Mouse (Mus musculus) embryonic facial prominence, embryonic 12.5 days (tissue): ENCODE results near the gene Atp2c2. TPM values are rescaled to one million over a fixed set of nuclear protein-coding genes. Genes with fewer than 3 reads are reported as not detected.

Experiments
- ATAC-seq: fragments of 200-750 bp; cut with Nextera tagmentation; 2 replicates; pipeline ENCODE4 v1.8.0; 2017; ENCODE audit not compliant: insufficient number of reproducible peaks, insufficient read depth, low FRiP score, low TSS enrichment
- H3K27ac ChIP-seq: fragments of 300-500 bp; sonication (generic); 2 replicates; pipeline ENCODE4 v1.5.1; 2016; ENCODE audit warnings: mild to moderate bottlenecking
- H3K27me3 ChIP-seq: fragments of 300-500 bp; sonication (generic); 2 replicates; pipeline ENCODE4 v1.6.1; 2016; ENCODE audit warnings: mild to moderate bottlenecking, moderate library complexity
- H3K36me3 ChIP-seq: fragments of 300-500 bp; sonication (generic); 2 replicates; pipeline ENCODE4 v1.6.1; 2016; ENCODE audit warnings: mild to moderate bottlenecking
- H3K4me1 ChIP-seq: fragments of 300-500 bp; sonication (generic); 2 replicates; pipeline ENCODE4 v1.6.1; 2016
- H3K4me2 ChIP-seq: fragments of 300-500 bp; sonication (generic); replicated peaks from 2 replicates; pipeline ENCODE4 v1.6.1; 2016; ENCODE audit warnings: mild to moderate bottlenecking, moderate library complexity
- H3K4me3 ChIP-seq: fragments of 300-500 bp; sonication (generic); 2 replicates; pipeline ENCODE4 v1.5.1; 2016; ENCODE audit warnings: mild to moderate bottlenecking
- H3K9ac ChIP-seq: fragments of 300-500 bp; sonication (generic); 2 replicates; pipeline ENCODE4 v1.6.1; 2016; ENCODE audit warnings: mild to moderate bottlenecking, moderate library complexity
- H3K9me3 ChIP-seq: fragments of 300-500 bp; sonication (generic); 2 replicates; pipeline ENCODE4 v1.6.1; 2016; ENCODE audit warnings: mild to moderate bottlenecking, moderate library complexity
- whole genome bisulfite sequencing: fragments of 180-500 bp; shearing (Covaris S2); methylation state at CpG from one replicate; pipeline ENCODE4 v1.1.7; 2016; 5-methylcytosine and 5-hydroxymethylcytosine counted together
- polyA plus RNA-seq: library from polyadenylated mRNA; unstranded; fragments of >200 nt; fragmentation: Nextera tagmentation; extraction: Ambion mirVana; gene quantifications from 2 replicates; pipeline ENCODE4 v1.2.1, GENCODE M21; 2016

Atp2c2 gene
- polyA plus RNA-seq, 1 experiment from 2014 or later = 1.9 TPM

DNA sequence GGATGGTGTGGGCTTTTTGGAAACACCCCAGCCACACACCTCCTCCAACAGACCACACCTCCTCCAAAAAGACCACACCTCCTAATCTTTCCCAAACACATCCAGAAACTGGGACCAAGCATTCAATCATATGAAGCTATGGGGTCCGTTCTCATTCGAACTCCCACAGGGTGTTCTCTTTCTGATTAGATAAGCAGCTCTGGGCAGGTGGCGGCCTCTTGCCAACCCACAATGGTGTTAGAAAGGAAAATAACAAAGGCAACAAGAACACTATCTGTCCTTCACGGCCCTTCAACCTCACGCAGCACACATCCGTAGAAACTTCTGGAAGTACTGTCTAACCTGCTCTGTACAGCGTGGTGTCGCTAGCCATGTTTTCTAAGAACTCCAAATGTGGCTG is 27.3 kb downstream of the Atp2c2 start:
- Histone ChIP-seq H3K9me3 (no peaks in the 10 kb centered on the region), H3K27me3 (no peaks in the 10 kb centered on the region), H3K4me3 (no peak overlapping the region), H3K4me1 (0 out of 2 replicates have a peak, but pooled peaks cover 4% of the 10 kb centered on the region), H3K36me3 (no peaks in the 10 kb centered on the region), H3K27ac (no peak overlapping the region), H3K9ac (no peak overlapping the region), H3K4me2 (no peak overlapping the region)
- 86% methylated on average over 8 of the region's 8 CpGs for WGBS
- no peak for ATAC-seq

GRCm38 (mm10) chr8:119728351-119728895 is 28.6 kb downstream of the Atp2c2 start:
- no peaks in the 10 kb centered on the region for H3K36me3 ChIP-seq

GRCm38 (mm10) chr8:119732072-119732471 is 32.3 kb downstream of the Atp2c2 start:
- 0 out of 2 replicates have a peak, but pooled peaks cover 4% of the 10 kb centered on the region for H3K4me1 ChIP-seq
- no peaks in the 10 kb centered on the region for H3K36me3 ChIP-seq
- no peaks in the 10 kb centered on the region for H3K9me3 ChIP-seq
- H3K27ac ChIP-seq = no peak overlapping the region
- no peak overlapping the region for H3K9ac ChIP-seq
- H3K4me3 ChIP-seq = no peak overlapping the region
- H3K27me3 ChIP-seq = no peaks in the 10 kb centered on the region
- 87% methylated on average over 13 of the region's 13 CpGs for WGBS
- no peak for ATAC-seq
- no peak overlapping the region for H3K4me2 ChIP-seq

More at GRCm38 (mm10) chr8:119728351-119728895, 28.6 kb downstream of the Atp2c2 start:
- Histone ChIP-seq H3K4me2 (no peak overlapping the region), H3K4me3 (no peak overlapping the region), H3K9ac (no peak overlapping the region), H3K27ac (no peak overlapping the region), H3K9me3 (no peaks in the 10 kb centered on the region), H3K4me1 (0 out of 2 replicates have a peak, but pooled peaks cover 4% of the 10 kb centered on the region), H3K27me3 (no peaks in the 10 kb centered on the region)
- WGBS = 85% methylated on average over 8 of the region's 8 CpGs
- ATAC-seq = no peak

DNA sequence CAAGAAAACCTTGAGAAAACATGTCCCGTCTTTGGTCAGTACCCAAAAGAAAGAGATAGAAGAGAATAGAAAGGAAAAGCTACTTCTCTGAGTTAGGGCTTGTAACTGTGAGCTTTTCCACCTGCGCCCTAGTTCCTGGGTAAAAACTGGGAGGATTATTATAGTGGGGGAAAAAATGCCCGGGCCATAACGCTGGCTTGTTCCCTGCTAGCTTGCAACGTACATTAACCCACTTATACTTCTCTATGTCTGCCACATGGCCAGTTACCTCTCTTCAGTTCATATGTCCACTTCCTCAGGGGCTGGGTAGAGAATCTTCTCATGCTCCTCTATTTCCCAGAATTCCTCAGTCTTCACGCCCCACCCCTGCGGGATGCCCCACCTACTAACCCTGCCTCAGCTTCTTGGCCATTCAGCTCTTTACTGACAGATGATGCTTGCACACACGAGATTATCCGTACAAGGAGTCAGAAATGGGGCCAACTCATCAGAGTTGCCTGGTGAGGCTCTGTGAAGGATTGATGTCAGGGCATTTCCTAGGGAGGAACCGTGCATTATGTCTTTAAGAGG is 36.6 kb downstream of the Atp2c2 start:
- Histone ChIP-seq H3K27ac (no peak overlapping the region), H3K4me2 (no peak overlapping the region), H3K36me3 (no peaks in the 10 kb centered on the region), H3K4me3 (no peak overlapping the region), H3K9ac (no peak overlapping the region), H3K9me3 (no peaks in the 10 kb centered on the region), H3K4me1 (no peaks in the 10 kb centered on the region), H3K27me3 (no peaks in the 10 kb centered on the region)
- ATAC-seq = no peak
- 86% methylated on average over 10 of the region's 10 CpGs for WGBS

- Histone ChIP-seq H3K9me3 (no peaks in the 10 kb centered on the region), H3K4me1 (no peaks in the 10 kb centered on the region), H3K9ac (no peak overlapping the region), H3K4me3 (no peak overlapping the region), H3K27ac (no peak overlapping the region), H3K4me2 (no peak overlapping the region), H3K36me3 (no peaks in the 10 kb centered on the region), H3K27me3 (no peaks in the 10 kb centered on the region)
- WGBS = 73% methylated on average over 11 of the region's 11 CpGs
- no peak for ATAC-seq
Measured at GRCm38 (mm10) chr8:119737093-119737900, 37.5 kb downstream of the Atp2c2 start.

GRCm38 (mm10) chr8:119738129-119738907 is 38.5 kb downstream of the Atp2c2 start:
- no peak overlapping the region for H3K4me3 ChIP-seq
- no peak overlapping the region for H3K4me2 ChIP-seq
- no peak for ATAC-seq
- H3K27me3 ChIP-seq = no peaks in the 10 kb centered on the region
- 76% methylated on average over 19 of the region's 19 CpGs for WGBS
- H3K27ac ChIP-seq = no peak overlapping the region
- H3K9me3 ChIP-seq = no peaks in the 10 kb centered on the region
- H3K36me3 ChIP-seq = no peaks in the 10 kb centered on the region
- H3K4me1 ChIP-seq = no peaks in the 10 kb centered on the region
- H3K9ac ChIP-seq = no peak overlapping the region

DNA sequence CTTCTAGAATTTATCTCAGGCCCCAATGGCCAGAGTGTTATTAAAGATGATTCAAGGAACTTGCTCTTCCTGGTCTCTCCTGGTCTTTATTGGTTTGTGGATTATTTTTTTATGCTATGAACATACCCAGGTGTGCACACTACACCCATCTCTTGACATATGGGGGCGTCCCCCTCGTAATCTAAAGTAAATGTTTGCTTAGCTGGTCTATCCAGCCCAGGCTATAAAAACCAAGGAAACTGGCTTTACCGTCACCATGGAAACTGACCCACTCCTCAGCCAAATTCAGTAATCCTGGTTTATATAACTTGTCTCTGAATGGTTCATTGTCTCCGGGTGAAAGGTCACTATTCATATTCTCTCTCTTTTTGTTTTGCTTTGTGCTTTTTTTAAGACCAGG is 40.8 kb downstream of the Atp2c2 start:
- Histone ChIP-seq H3K36me3 (no peaks in the 10 kb centered on the region), H3K9ac (no peak overlapping the region), H3K27me3 (no peaks in the 10 kb centered on the region), H3K4me2 (no peak overlapping the region), H3K9me3 (no peaks in the 10 kb centered on the region), H3K4me3 (no peak overlapping the region), H3K4me1 (no peaks in the 10 kb centered on the region), H3K27ac (no peak overlapping the region)
- ATAC-seq = no peak
- WGBS = 66% methylated on average over 4 of the region's 4 CpGs

- Histone ChIP-seq H3K9me3 (no peaks in the 10 kb centered on the region), H3K4me1 (no peaks in the 10 kb centered on the region), H3K9ac (no peak overlapping the region), H3K4me2 (no peak overlapping the region), H3K27ac (no peak overlapping the region), H3K4me3 (no peak overlapping the region), H3K36me3 (no peaks in the 10 kb centered on the region), H3K27me3 (no peaks in the 10 kb centered on the region)
- 86% methylated on average over 7 of the region's 7 CpGs for WGBS
- no peak for ATAC-seq
Measured at GRCm38 (mm10) chr8:119742409-119742808, 42.6 kb downstream of the Atp2c2 start.

DNA sequence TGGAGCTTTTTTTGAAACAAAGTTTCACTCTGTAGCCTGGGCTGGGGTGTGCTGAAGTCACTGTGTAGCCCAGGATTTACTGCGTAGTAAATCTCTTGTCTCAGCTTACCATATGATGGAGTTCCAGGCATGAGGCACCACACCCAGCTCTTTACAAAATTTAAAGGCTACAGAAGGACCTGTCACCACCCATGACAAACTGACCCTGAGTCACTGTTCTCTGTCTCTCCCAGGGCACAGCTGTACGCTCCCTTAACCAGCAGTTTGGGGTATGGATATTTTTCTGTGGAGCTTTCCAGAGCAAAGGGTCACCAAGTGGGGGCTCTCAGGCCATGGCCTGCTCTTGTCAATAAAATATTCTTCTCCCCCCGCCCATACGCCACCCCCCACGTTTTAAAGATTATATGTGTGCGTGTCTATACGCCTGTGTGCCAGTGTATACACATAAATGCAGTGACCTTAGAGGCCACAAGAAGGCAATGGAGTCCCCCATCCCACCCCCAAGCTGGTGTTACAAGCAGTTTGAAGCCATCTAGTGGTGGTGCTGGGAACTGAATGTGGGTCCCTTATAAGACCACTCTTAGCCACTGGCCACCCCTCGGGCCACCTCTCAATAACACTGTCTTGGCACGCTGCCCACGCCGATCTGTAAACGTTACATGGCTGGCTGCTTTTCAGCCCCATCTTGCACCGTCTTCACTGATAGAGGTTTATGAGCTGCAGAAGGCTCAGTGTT is 43.6 kb downstream of the Atp2c2 start:
- H3K4me2 ChIP-seq = no peak overlapping the region
- 58% methylated on average over 13 of the region's 13 CpGs for WGBS
- ATAC-seq = no peak
- no peaks in the 10 kb centered on the region for H3K9me3 ChIP-seq
- no peaks in the 10 kb centered on the region for H3K27me3 ChIP-seq
- H3K36me3 ChIP-seq = no peaks in the 10 kb centered on the region
- no peak overlapping the region for H3K4me3 ChIP-seq
- no peak overlapping the region for H3K27ac ChIP-seq
- H3K4me1 ChIP-seq = no peaks in the 10 kb centered on the region
- no peak overlapping the region for H3K9ac ChIP-seq

DNA sequence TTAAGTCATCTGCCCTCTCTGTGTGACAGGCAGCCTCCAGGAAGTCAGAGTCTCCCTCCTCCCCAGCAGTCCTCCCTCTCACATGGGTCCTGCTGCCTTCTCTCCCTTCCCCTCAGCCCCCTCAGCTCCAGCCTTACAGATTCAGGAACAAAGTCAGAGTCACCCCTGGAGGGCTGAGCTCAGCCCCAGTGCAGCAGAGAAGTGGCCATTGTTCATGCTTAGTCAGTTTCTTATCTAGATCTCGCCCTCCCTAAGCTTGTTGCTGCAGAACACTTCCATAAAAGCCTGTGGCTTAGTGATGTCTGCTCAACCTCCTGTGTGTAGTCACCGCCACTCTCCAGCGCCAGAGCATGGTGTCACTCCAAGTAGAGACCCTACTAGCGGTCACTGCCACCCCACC is 44.8 kb downstream of the Atp2c2 start:
- no peak for ATAC-seq
- H3K4me3 ChIP-seq = no peak overlapping the region
- WGBS = 80% methylated on average over 4 of the region's 4 CpGs
- H3K27me3 ChIP-seq = no peaks in the 10 kb centered on the region
- H3K9me3 ChIP-seq = no peaks in the 10 kb centered on the region
- no peak overlapping the region for H3K27ac ChIP-seq
- no peak overlapping the region for H3K9ac ChIP-seq
- H3K4me2 ChIP-seq = no peak overlapping the region
- no peaks in the 10 kb centered on the region for H3K36me3 ChIP-seq
- H3K4me1 ChIP-seq = no peaks in the 10 kb centered on the region
